Mouse (Mus musculus): ENCODE data around the gene Ulk3. TPM values are rescaled to one million over a fixed set of nuclear protein-coding genes. Genes with fewer than 3 reads are reported as not detected.

Gene Ulk3
- total and polyA plus RNA-seq, 2 experiments from 2014 or later: 18.5 to 27.3 TPM

- no peaks in the 10 kb centered on the region for H3K9me3 ChIP-seq (ENCODE audit: low read length)
- no peak overlapping the region for H3K4me2 ChIP-seq (ENCODE audit: low read depth, low read length)
- H3K4me1 ChIP-seq (ENCODE audit: insufficient read depth, low read length): peaks cover 19% of the 10 kb centered on the region
- ATAC-seq (no peak), DNase-seq (ENCODE audit: low spot score) (no peak)
- H3K4me3 ChIP-seq (ENCODE audit: low read length): no peak overlapping the region
- TF ChIP-seq CTCF (IDR thresholded peaks at IDR 0.05; ENCODE audit: low read depth): no peak
- no peak overlapping the region for H3K27ac ChIP-seq
- no peaks in the 10 kb centered on the region for H3K27me3 ChIP-seq (ENCODE audit: insufficient read depth, low read length)
- H3K9ac ChIP-seq (replicated peaks; ENCODE audit: low read length): no peak overlapping the region
- 89% methylated on average over 4 of the region's 4 CpGs for WGBS
- no peaks in the 10 kb centered on the region for H3K36me3 ChIP-seq (ENCODE audit: insufficient read depth, low read length)
Measured at GRCm38 (mm10) chr9:57558625-57559024, 30.6 kb upstream of the Ulk3 start.

DNA sequence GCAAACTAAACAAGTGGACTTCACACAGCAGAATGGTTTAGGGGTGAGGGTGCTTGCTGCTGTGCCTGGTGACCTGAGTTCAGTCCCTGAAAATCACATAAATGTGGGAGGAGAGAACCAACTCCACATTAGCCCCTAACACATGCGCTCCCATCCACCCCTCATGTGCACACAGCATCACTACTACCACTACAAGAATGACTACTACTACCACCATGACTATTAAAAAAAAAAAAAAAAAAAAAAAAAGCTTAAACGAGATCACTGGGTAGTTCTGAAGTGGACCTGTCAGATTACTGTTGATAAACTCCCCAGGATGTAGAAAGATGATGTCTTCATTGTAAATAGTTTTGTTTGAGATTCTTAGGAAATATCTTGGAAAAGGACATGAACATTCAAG lies 29.7 kb upstream of the Ulk3 start:
- no peak overlapping the region for H3K9ac ChIP-seq (replicated peaks; ENCODE audit: low read length)
- DNase-seq (ENCODE audit: low spot score) (no peak), ATAC-seq (no peak)
- no peak overlapping the region for H3K27ac ChIP-seq
- H3K4me1 ChIP-seq (ENCODE audit: insufficient read depth, low read length): peaks cover 19% of the 10 kb centered on the region
- H3K36me3 ChIP-seq (ENCODE audit: insufficient read depth, low read length): no peaks in the 10 kb centered on the region
- 85% methylated on average over 2 of the region's 2 CpGs for WGBS
- H3K4me2 ChIP-seq (ENCODE audit: low read depth, low read length): no peak overlapping the region
- no peaks in the 10 kb centered on the region for H3K27me3 ChIP-seq (ENCODE audit: insufficient read depth, low read length)
- TF ChIP-seq CTCF (IDR thresholded peaks at IDR 0.05; ENCODE audit: low read depth): no peak
- no peak overlapping the region for H3K4me3 ChIP-seq (ENCODE audit: low read length)
- H3K9me3 ChIP-seq (ENCODE audit: low read length): no peaks in the 10 kb centered on the region

- DNase-seq (ENCODE audit: low spot score) (peak; percentile 49), ATAC-seq (peak; percentile 1; the same call in 1 of the 2 replicates)
- Histone ChIP-seq H3K9me3 (ENCODE audit: low read length) (no peaks in the 10 kb centered on the region), H3K27me3 (ENCODE audit: insufficient read depth, low read length) (no peaks in the 10 kb centered on the region), H3K36me3 (ENCODE audit: insufficient read depth, low read length) (no peaks in the 10 kb centered on the region), H3K27ac (peak overlapping the region; percentile 83), H3K4me3 (ENCODE audit: low read length) (peak overlapping the region; percentile 77), H3K4me2 (ENCODE audit: low read depth, low read length) (peak overlapping the region; percentile 93), H3K9ac (replicated peaks; ENCODE audit: low read length) (peak overlapping the region; percentile 67), H3K4me1 (ENCODE audit: insufficient read depth, low read length) (peaks cover 19% of the 10 kb centered on the region)
- no peak for TF ChIP-seq CTCF (IDR thresholded peaks at IDR 0.05; ENCODE audit: low read depth)
- WGBS: 26% methylated on average over 7 of the region's 7 CpGs
Measured at GRCm38 (mm10) chr9:57560263-57560662, 29.0 kb upstream of the Ulk3 start.

GRCm38 (mm10) chr9:57560861-57561710 lies 28.2 kb upstream of the Ulk3 start, which contains the start of gene Scamp2:
Scamp2 (plus strand) TSS chr9:57560943.
- H3K9ac ChIP-seq (replicated peaks; ENCODE audit: low read length): peak within 1 kb of the TSS; percentile 67
- no peaks in the 10 kb centered on the region for H3K36me3 ChIP-seq (ENCODE audit: insufficient read depth, low read length)
- TF ChIP-seq CTCF (IDR thresholded peaks at IDR 0.05; ENCODE audit: low read depth): peak; percentile 50
- peak within 1 kb of the TSS; percentile 93 for H3K4me2 ChIP-seq (ENCODE audit: low read depth, low read length)
- H3K9me3 ChIP-seq (ENCODE audit: low read length): no peaks in the 10 kb centered on the region
- 1% methylated on average over 37 of the region's 37 CpGs for WGBS
- peak within 1 kb of the TSS; percentile 83 for H3K27ac ChIP-seq
- no peaks in the 10 kb centered on the region for H3K27me3 ChIP-seq (ENCODE audit: insufficient read depth, low read length)
- H3K4me3 ChIP-seq (ENCODE audit: low read length): peak within 1 kb of the TSS; percentile 77
- DNase-seq (ENCODE audit: low spot score): peak; percentile 97
- ATAC-seq: peak; percentile 99
- peaks cover 19% of the 10 kb centered on the region for H3K4me1 ChIP-seq (ENCODE audit: insufficient read depth, low read length)

GRCm38 (mm10) chr9:57561711-57562099 lies 27.5 kb upstream of the Ulk3 start:
- WGBS: 83% methylated on average over 13 of the region's 13 CpGs
- DNase-seq (ENCODE audit: low spot score) (no peak), ATAC-seq (no peak)
- H3K9me3 ChIP-seq (ENCODE audit: low read length): no peaks in the 10 kb centered on the region
- H3K4me3 ChIP-seq (ENCODE audit: low read length): peak overlapping the region; percentile 77
- H3K4me1 ChIP-seq (ENCODE audit: insufficient read depth, low read length): peaks cover 19% of the 10 kb centered on the region
- no peak for TF ChIP-seq CTCF (IDR thresholded peaks at IDR 0.05; ENCODE audit: low read depth)
- peak overlapping the region; percentile 93 for H3K4me2 ChIP-seq (ENCODE audit: low read depth, low read length)
- H3K36me3 ChIP-seq (ENCODE audit: insufficient read depth, low read length): no peaks in the 10 kb centered on the region
- 0 out of 2 replicates have a peak overlapping the region, but pooled peaks have one; percentile 83 for H3K27ac ChIP-seq
- H3K9ac ChIP-seq (replicated peaks; ENCODE audit: low read length): peak overlapping the region; percentile 67
- H3K27me3 ChIP-seq (ENCODE audit: insufficient read depth, low read length): no peaks in the 10 kb centered on the region

DNA sequence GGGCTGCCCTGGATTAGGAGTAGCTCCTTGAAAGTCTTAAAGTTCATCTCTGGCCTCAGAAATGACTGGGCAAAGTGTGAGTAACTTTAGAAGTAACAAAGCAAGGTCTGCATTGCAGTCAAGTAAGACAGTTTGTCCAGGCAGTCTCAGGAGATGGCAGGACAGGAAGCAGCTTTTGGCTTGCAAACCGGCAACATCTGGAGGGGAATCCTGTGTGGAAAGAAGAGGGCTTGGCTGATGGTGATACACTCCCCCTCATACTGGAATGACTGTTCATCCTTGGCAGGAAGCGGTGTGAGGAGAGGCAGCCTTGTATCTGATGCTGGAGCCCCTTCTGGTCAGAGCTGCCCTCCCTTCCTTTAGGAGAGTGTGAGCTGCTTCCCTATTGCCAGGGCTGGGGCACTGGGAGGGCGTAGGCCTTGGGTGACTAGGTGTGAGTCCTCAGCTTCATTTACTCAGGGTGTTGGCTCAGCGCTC lies 26.3 kb upstream of the Ulk3 start:
- peaks cover under 1% of the 10 kb centered on the region; the same call in 1 of the 2 replicates for H3K36me3 ChIP-seq (ENCODE audit: insufficient read depth, low read length)
- WGBS: 75% methylated on average over 4 of the region's 4 CpGs
- H3K27me3 ChIP-seq (ENCODE audit: insufficient read depth, low read length): no peaks in the 10 kb centered on the region
- H3K9me3 ChIP-seq (ENCODE audit: low read length): no peaks in the 10 kb centered on the region
- no peak for TF ChIP-seq CTCF (IDR thresholded peaks at IDR 0.05; ENCODE audit: low read depth)
- peak overlapping the region; percentile 93; the same call in 1 of the 2 replicates for H3K4me2 ChIP-seq (ENCODE audit: low read depth, low read length)
- DNase-seq (ENCODE audit: low spot score) (no peak), ATAC-seq (no peak)
- peaks cover 19% of the 10 kb centered on the region for H3K4me1 ChIP-seq (ENCODE audit: insufficient read depth, low read length)
- H3K9ac ChIP-seq (replicated peaks; ENCODE audit: low read length): no peak overlapping the region
- H3K27ac ChIP-seq: no peak overlapping the region
- no peak overlapping the region for H3K4me3 ChIP-seq (ENCODE audit: low read length)

- no peaks in the 10 kb centered on the region for H3K27me3 ChIP-seq (ENCODE audit: insufficient read depth, low read length)
- peaks cover 19% of the 10 kb centered on the region for H3K4me1 ChIP-seq (ENCODE audit: insufficient read depth, low read length)
- no peak overlapping the region for H3K4me2 ChIP-seq (ENCODE audit: low read depth, low read length)
- no peak overlapping the region for H3K27ac ChIP-seq
- ATAC-seq (no peak), DNase-seq (ENCODE audit: low spot score) (no peak)
- no peak overlapping the region for H3K9ac ChIP-seq (replicated peaks; ENCODE audit: low read length)
- no peak for TF ChIP-seq CTCF (IDR thresholded peaks at IDR 0.05; ENCODE audit: low read depth)
- no peaks in the 10 kb centered on the region for H3K9me3 ChIP-seq (ENCODE audit: low read length)
- WGBS: 85% methylated on average over 6 of the region's 6 CpGs
- peaks cover 16% of the 10 kb centered on the region for H3K36me3 ChIP-seq (ENCODE audit: insufficient read depth, low read length)
- no peak overlapping the region for H3K4me3 ChIP-seq (ENCODE audit: low read length)
Measured at GRCm38 (mm10) chr9:57564609-57565008, 24.6 kb upstream of the Ulk3 start.
